Mouse (Mus musculus): Measurements from ENCODE around the gene Ergic1. TPM values are rescaled to one million over a fixed set of nuclear protein-coding genes. Genes with fewer than 3 reads are reported as not detected.

Gene Ergic1
- polyA plus RNA-seq, 1 experiment, result 114 TPM

DNA sequence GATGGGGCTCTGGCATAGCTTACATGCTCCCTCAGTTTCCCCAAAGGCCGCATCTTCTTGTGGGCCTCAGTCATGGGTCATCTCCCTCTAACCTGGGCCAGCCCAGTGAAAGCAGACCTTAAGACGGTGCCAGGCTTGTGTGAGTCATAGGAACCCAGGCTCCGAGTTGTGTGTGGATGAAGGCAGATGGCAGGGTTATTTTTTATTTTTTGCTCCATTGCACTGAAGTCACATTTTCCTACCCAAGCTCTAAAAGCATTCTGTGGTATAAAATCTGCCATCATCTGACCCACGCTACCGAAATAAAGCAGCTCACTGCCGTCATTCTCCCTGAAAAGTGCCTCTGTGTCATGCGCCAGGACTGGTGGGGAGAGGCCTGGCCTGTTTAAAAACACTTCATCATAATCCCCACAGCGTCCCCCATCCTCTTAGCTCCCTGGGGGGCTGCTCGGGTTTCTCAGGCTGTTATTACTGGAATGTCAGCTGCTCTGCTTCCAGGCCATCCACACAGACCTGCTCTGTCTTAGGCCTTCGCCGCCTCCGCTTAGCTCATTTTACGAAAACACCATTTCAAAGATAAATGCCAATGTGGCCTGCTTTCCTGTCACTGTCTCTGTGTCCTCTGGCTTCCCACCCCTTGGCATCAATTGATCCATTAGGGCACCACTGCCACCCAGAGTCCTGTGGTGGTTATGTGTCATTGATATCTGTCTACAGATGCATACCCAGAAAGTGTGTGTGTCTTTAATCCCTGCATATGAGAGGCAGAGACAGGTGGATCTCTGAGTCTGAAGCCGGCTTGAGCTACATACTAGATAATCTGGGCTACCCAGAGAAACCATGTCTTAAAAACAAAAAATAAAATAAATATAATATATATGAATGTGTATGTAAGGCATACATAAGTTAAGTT lies 89.4 kb downstream of the Ergic1 start:
- Histone ChIP-seq H3K79me2 (ENCODE audit: control insufficient read depth, insufficient read depth) (no peaks in the 10 kb centered on the region), H3ac (ENCODE audit: control insufficient read depth, insufficient read length, low read depth) (peak overlapping the region; percentile 33), H3K27me3 (ENCODE audit: control insufficient read depth, insufficient read depth, insufficient read length) (no peaks in the 10 kb centered on the region), H3K36me3 (ENCODE audit: control insufficient read depth, insufficient read depth) (peaks cover 24% of the 10 kb centered on the region), H3K79me3 (ENCODE audit: low read depth) (no peaks in the 10 kb centered on the region), H3K4me3 (ENCODE audit: insufficient read depth, poor library complexity, severe bottlenecking) (no peak overlapping the region)
- no peak for TF ChIP-seq CTCF (IDR thresholded peaks at IDR 0.05; ENCODE audit: control insufficient read depth, insufficient read depth, insufficient read length)
- TF ChIP-seq FOSL1 (IDR thresholded peaks at IDR 0.05; ENCODE audit: insufficient read depth, low read length, poor library complexity, severe bottlenecking), result no peak
- TF ChIP-seq MYOD1 (IDR thresholded peaks at IDR 0.05; ENCODE audit: control insufficient read depth, insufficient read length, low read depth), result peak; percentile 80
- no peak for TF ChIP-seq MAX (IDR thresholded peaks at IDR 0.05)
- no peak for TF ChIP-seq CEBPB (IDR thresholded peaks at IDR 0.05; ENCODE audit: low read depth)
- no peak for TF ChIP-seq MYOG (IDR thresholded peaks at IDR 0.05; ENCODE audit: control insufficient read depth, extremely low read depth, insufficient read length)
- no peak for TF ChIP-seq USF1 (IDR thresholded peaks at IDR 0.05; ENCODE audit: low read depth)

GRCm38 (mm10) chr17:26658854-26659572 lies 97.7 kb downstream of the Ergic1 start:
- Histone ChIP-seq H3K79me2 (ENCODE audit: control insufficient read depth, insufficient read depth) (peaks cover 9% of the 10 kb centered on the region), H3K79me3 (ENCODE audit: low read depth) (no peaks in the 10 kb centered on the region), H3K36me3 (ENCODE audit: control insufficient read depth, insufficient read depth) (peaks cover 8% of the 10 kb centered on the region), H3K27me3 (ENCODE audit: control insufficient read depth, insufficient read depth, insufficient read length) (no peaks in the 10 kb centered on the region), H3ac (ENCODE audit: control insufficient read depth, insufficient read length, low read depth) (no peak overlapping the region), H3K4me3 (ENCODE audit: insufficient read depth, poor library complexity, severe bottlenecking) (no peak overlapping the region)
- TF ChIP-seq MYOD1 (IDR thresholded peaks at IDR 0.05; ENCODE audit: control insufficient read depth, insufficient read length, low read depth) (peak; percentile 68), CEBPB (IDR thresholded peaks at IDR 0.05; ENCODE audit: low read depth) (no peak), FOSL1 (IDR thresholded peaks at IDR 0.05; ENCODE audit: insufficient read depth, low read length, poor library complexity, severe bottlenecking) (no peak)

GRCm38 (mm10) chr17:26659573-26659915 lies 98.3 kb downstream of the Ergic1 start:
- no peak for TF ChIP-seq CTCF (IDR thresholded peaks at IDR 0.05; ENCODE audit: control insufficient read depth, insufficient read depth, insufficient read length)
- TF ChIP-seq MYOD1 (IDR thresholded peaks at IDR 0.05; ENCODE audit: control insufficient read depth, insufficient read length, low read depth), result no peak
- TF ChIP-seq MYOG (IDR thresholded peaks at IDR 0.05; ENCODE audit: control insufficient read depth, extremely low read depth, insufficient read length), result no peak
- TF ChIP-seq USF1 (IDR thresholded peaks at IDR 0.05; ENCODE audit: low read depth), result no peak
- no peak for TF ChIP-seq FOSL1 (IDR thresholded peaks at IDR 0.05; ENCODE audit: insufficient read depth, low read length, poor library complexity, severe bottlenecking)
- no peak for TF ChIP-seq MAX (IDR thresholded peaks at IDR 0.05)
- TF ChIP-seq CEBPB (IDR thresholded peaks at IDR 0.05; ENCODE audit: low read depth), result no peak
- Histone ChIP-seq H3K36me3 (ENCODE audit: control insufficient read depth, insufficient read depth) (peaks cover 8% of the 10 kb centered on the region), H3K79me2 (ENCODE audit: control insufficient read depth, insufficient read depth) (peaks cover 11% of the 10 kb centered on the region), H3K79me3 (ENCODE audit: low read depth) (peaks cover 2% of the 10 kb centered on the region), H3ac (ENCODE audit: control insufficient read depth, insufficient read length, low read depth) (no peak overlapping the region), H3K4me3 (ENCODE audit: insufficient read depth, poor library complexity, severe bottlenecking) (no peak overlapping the region), H3K27me3 (ENCODE audit: control insufficient read depth, insufficient read depth, insufficient read length) (no peaks in the 10 kb centered on the region)

DNA sequence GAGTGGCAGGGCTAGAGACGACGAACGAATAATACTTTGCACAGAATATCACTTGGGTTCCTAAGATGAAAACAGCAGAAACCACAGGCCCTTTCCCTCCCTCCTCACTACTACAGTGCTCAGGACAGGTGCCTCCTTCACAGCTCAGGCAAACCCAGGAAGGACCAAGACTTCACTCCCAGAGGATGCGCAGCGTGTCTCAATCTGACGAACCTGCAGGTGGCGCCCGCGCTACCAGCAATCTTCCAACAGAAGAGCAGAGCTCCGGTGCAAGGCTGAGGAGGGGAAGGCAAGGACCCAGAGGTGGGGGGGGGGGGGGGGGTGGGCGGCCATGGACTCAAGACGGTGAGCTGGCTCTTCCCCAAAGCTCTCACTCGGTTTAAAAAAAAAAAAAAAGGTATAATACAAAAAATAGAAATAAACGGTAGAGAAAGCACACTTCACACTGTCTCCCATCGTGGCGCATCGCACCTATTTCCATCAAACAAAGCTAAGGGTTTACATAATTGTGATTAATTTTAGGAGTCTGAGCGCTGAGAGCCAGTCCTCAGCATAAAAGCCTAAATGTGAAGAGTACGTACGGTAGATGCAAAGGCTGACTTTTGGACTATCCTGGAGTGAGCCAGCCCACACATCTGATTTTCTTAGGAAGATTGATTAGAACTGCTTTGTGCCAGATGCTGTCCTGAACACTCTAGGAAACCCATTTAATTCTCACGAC lies 99.1 kb downstream of the Ergic1 start:
- no peak for TF ChIP-seq MYOG (IDR thresholded peaks at IDR 0.05; ENCODE audit: control insufficient read depth, extremely low read depth, insufficient read length)
- peak; percentile 27 for TF ChIP-seq CTCF (IDR thresholded peaks at IDR 0.05; ENCODE audit: control insufficient read depth, insufficient read depth, insufficient read length)

DNA sequence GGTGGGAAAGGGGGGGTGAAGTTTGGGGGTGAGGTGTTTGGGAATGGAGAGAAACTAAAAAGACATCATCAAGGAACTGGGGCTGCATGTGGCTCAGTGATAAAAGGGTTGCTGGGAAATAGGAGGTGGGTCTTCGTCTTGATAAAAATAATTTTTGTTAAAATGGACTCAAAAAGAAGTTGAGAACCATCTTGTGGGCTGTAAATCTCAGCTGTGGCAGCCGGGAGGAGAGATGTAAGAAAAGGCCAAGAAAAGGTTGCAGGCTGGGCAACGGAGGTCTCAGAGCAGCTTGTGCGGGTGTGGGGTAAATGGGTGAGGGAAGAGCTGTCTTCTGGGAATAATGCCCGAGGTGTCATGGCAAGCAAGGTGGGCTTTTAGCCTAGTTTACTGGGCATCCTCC lies 100.9 kb downstream of the Ergic1 start:
- Histone ChIP-seq H3ac (ENCODE audit: control insufficient read depth, insufficient read length, low read depth) (no peak overlapping the region), H3K79me2 (ENCODE audit: control insufficient read depth, insufficient read depth) (peaks cover 11% of the 10 kb centered on the region), H3K36me3 (ENCODE audit: control insufficient read depth, insufficient read depth) (no peaks in the 10 kb centered on the region), H3K27me3 (ENCODE audit: control insufficient read depth, insufficient read depth, insufficient read length) (no peaks in the 10 kb centered on the region), H3K4me3 (ENCODE audit: insufficient read depth, poor library complexity, severe bottlenecking) (no peak overlapping the region), H3K79me3 (ENCODE audit: low read depth) (peaks cover 2% of the 10 kb centered on the region)
- no peak for TF ChIP-seq MYOD1 (IDR thresholded peaks at IDR 0.05; ENCODE audit: control insufficient read depth, insufficient read length, low read depth)
- TF ChIP-seq USF1 (IDR thresholded peaks at IDR 0.05; ENCODE audit: low read depth), result no peak
- TF ChIP-seq CEBPB (IDR thresholded peaks at IDR 0.05; ENCODE audit: low read depth), result no peak
- no peak for TF ChIP-seq CTCF (IDR thresholded peaks at IDR 0.05; ENCODE audit: control insufficient read depth, insufficient read depth, insufficient read length)
- TF ChIP-seq FOSL1 (IDR thresholded peaks at IDR 0.05; ENCODE audit: insufficient read depth, low read length, poor library complexity, severe bottlenecking), result no peak
- TF ChIP-seq MAX (IDR thresholded peaks at IDR 0.05), result no peak
- TF ChIP-seq MYOG (IDR thresholded peaks at IDR 0.05; ENCODE audit: control insufficient read depth, extremely low read depth, insufficient read length), result no peak

More for the DNA sequence above, 99.1 kb downstream of the Ergic1 start:
- no peaks in the 10 kb centered on the region for H3K27me3 ChIP-seq (ENCODE audit: control insufficient read depth, insufficient read depth, insufficient read length)
- H3K36me3 ChIP-seq (ENCODE audit: control insufficient read depth, insufficient read depth), result peaks cover 8% of the 10 kb centered on the region
- H3K79me2 ChIP-seq (ENCODE audit: control insufficient read depth, insufficient read depth), result peaks cover 11% of the 10 kb centered on the region
- H3K79me3 ChIP-seq (ENCODE audit: low read depth), result peaks cover 2% of the 10 kb centered on the region
- H3K4me3 ChIP-seq (ENCODE audit: insufficient read depth, poor library complexity, severe bottlenecking), result no peak overlapping the region
- H3ac ChIP-seq (ENCODE audit: control insufficient read depth, insufficient read length, low read depth), result no peak overlapping the region
